Mouse (Mus musculus) hindbrain, postnatal 0 days (tissue): ENCODE results near the gene Actr1b. TPM values are rescaled to one million over a fixed set of nuclear protein-coding genes. Genes with fewer than 3 reads are reported as not detected.
A peak's percentile ranks its signal among the peaks of the same experiment; 100 is the strongest.
"Not testable (repeated sequence)": the region's sequence is repeated elsewhere in the genome, so short reads cannot be mapped to it uniquely, and the experiment has no call there.

ENCODE experiments used
- ATAC-seq: fragments of 200-750 bp; cut with Nextera tagmentation; 2 replicates; pipeline ENCODE4 v1.8.0; 2017; ENCODE audit warnings: mild to moderate bottlenecking, moderate TSS enrichment, moderate library complexity
- DNase-seq: peaks from one replicate; pipeline ENCODE4 v3.0.0-alpha.2; 2015; ENCODE audit warnings: low spot score
- H3K27ac ChIP-seq: fragments of 300-500 bp; sonication (generic); 2 replicates; pipeline ENCODE4 v1.5.1; 2014; ENCODE audit warnings: mild to moderate bottlenecking
- H3K27me3 ChIP-seq: fragments of 300-500 bp; sonication (generic); 2 replicates; pipeline ENCODE4 v1.6.1; 2014; ENCODE audit warnings: low read length, mixed read lengths; ENCODE audit not compliant: insufficient read depth
- H3K36me3 ChIP-seq: fragments of 300-500 bp; sonication (generic); 2 replicates; pipeline ENCODE4 v1.6.1; 2014; ENCODE audit warnings: low read length, mixed read lengths; ENCODE audit not compliant: insufficient read depth
- H3K4me1 ChIP-seq: fragments of 300-500 bp; sonication (generic); 2 replicates; pipeline ENCODE4 v1.6.1; 2014; ENCODE audit warnings: antibody characterized with exemption, low read length, mixed read lengths; ENCODE audit not compliant: insufficient read depth
- H3K4me2 ChIP-seq: fragments of 300-500 bp; sonication (generic); 2 replicates; pipeline ENCODE4 v1.6.1; 2014; ENCODE audit warnings: low read depth, mild to moderate bottlenecking, low read length, moderate library complexity, mixed read lengths
- H3K4me3 ChIP-seq: fragments of 300-500 bp; sonication (generic); 2 replicates; pipeline ENCODE4 v1.5.1; 2014; ENCODE audit warnings: low read length
- H3K9ac ChIP-seq: fragments of 300-500 bp; sonication (generic); replicated peaks from 2 replicates; pipeline ENCODE4 v1.6.1; 2014; ENCODE audit warnings: mild to moderate bottlenecking, low read length, moderate library complexity, mixed read lengths
- H3K9me3 ChIP-seq: fragments of 300-500 bp; sonication (generic); 2 replicates; pipeline ENCODE4 v1.6.1; 2016; ENCODE audit warnings: low read length, mixed read lengths
- CTCF ChIP-seq: IDR thresholded peaks from 2 replicates; pipeline ENCODE4 v1.5.1; 2016; ENCODE audit warnings: antibody characterized with exemption, control low read depth, low read depth
- WGBS: fragments of 180-500 bp; shearing (Covaris S2); extraction: QIAGEN DNeasy Blood & Tissue Kit; methylation state at CpG from one replicate; pipeline ENCODE4 v1.1.7; 2014; 5-methylcytosine and 5-hydroxymethylcytosine counted together
- polyA plus RNA-seq: library from polyadenylated mRNA; unstranded; fragments of >200 nt; fragmentation: Nextera tagmentation; extraction: Ambion mirVana; gene quantifications from 2 replicates; pipeline ENCODE4 v1.2.1, GENCODE M21; 2015
- total RNA-seq: library from RNA; depleted of rRNA; stranded (reverse); fragments of >200 nt; gene quantifications from 2 replicates; pipeline ENCODE4 v1.2.3, GENCODE M21; 2014

Gene Actr1b
- total and polyA plus RNA-seq, 2 experiments from 2014 or later, result 119 to 178 TPM

DNA sequence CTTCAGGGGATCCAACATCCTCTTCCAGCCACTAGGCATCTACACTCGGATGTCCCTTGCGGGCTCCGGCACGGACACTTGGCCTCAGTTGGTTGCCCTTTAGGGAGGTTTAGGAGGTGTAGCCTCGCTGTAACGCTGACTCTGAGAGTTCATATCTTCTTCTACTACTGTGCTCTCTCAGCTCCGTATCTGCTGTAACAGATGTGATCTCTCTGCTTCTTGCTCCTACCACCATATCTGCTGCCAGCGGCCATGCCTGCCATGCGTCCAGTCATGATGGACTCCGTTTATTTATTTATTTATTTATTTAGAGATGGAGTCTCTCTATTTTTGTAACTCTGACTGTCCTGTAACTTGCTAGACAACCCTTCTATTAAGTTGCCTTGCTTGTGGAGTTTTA is 43.0 kb downstream of the Actr1b start:
- Histone ChIP-seq H3K9ac (no peak overlapping the region), H3K4me3 (no peak overlapping the region), H3K4me2 (no peak overlapping the region), H3K4me1 (no peaks in the 10 kb centered on the region), H3K27me3 (no peaks in the 10 kb centered on the region), H3K27ac (no peak overlapping the region), H3K9me3 (no peaks in the 10 kb centered on the region), H3K36me3 (no peaks in the 10 kb centered on the region)
- no peak for TF ChIP-seq CTCF
- DNase-seq (no peak), ATAC-seq (no peak)
- 93% methylated on average over 10 of the region's 10 CpGs for WGBS

DNA sequence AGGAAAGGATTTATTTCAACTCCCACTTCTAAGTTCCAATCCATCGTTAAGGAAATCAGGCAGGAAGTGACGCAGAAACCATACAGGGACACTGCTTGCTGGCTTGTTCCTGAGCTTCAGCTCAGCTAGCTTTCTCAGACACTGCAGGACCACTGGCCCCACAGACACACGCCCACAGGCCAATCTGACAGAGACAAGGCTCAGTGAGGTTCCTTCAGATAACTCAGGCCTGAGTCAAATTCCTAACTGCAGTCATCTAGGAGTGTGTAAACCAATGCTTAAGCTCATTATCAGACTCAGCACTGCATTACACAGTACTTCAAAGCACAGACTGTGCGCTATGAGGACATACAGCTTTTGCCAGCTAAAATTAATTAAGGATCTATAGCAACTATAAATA is 44.0 kb downstream of the Actr1b start:
- ATAC-seq (no peak), DNase-seq (no peak)
- TF ChIP-seq CTCF, result no peak
- Histone ChIP-seq H3K27me3 (no peaks in the 10 kb centered on the region), H3K4me3 (no peak overlapping the region), H3K9ac (no peak overlapping the region), H3K9me3 (no peaks in the 10 kb centered on the region), H3K4me2 (no peak overlapping the region), H3K27ac (no peak overlapping the region), H3K4me1 (no peaks in the 10 kb centered on the region), H3K36me3 (no peaks in the 10 kb centered on the region)
- WGBS, result 83% methylated on average over 4 of the region's 4 CpGs

DNA sequence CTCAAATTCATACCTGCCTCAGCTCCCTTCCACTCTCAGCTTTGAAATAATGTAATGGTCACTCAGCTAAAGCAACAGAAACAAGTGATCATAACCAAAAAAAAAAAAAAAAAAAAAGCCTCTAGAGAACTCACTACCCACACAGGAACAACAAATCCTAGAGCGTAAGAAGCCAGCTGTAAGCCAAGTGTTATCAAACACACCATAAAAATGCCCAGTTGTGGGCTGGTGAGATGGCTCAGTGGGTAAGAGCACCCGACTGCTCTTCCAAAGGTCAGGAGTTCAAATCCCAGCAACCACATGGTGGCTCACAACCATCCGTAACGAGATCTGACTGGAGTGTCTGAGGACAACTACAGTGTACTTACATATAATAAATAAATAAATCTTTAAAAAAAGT is 46.2 kb downstream of the Actr1b start:
- not testable (repeated sequence) for H3K4me1 ChIP-seq, ATAC-seq
- WGBS, result 69% methylated on average over 3 of the region's 4 CpGs

DNA sequence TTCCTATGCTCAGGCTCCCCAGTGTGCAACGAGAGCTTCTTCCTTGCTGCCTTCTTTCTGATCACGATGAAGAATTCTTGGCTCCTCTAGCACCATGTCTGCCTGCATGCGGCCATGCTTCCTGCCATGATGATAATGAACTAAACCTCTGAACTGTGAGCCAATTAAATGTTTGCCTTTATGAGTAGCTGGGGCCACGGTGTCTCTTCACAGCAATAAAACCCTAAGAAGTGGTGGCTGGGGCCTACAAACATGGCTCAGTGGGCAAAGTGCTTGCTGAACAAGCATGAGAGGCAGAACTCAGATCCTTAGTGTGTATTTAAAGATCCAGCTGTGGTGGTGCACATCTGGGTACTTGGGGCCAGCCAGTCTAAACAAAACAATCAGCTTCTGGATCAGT is 48.3 kb downstream of the Actr1b start:
- 51% methylated on average over 4 of the region's 4 CpGs for WGBS
- H3K36me3 ChIP-seq, result no peaks in the 10 kb centered on the region
- no peak overlapping the region for H3K4me2 ChIP-seq
- TF ChIP-seq CTCF, result no peak
- no peaks in the 10 kb centered on the region for H3K4me1 ChIP-seq
- DNase-seq, result no peak
- H3K4me3 ChIP-seq, result no peak overlapping the region
- H3K9me3 ChIP-seq, result no peaks in the 10 kb centered on the region
- H3K27me3 ChIP-seq, result no peaks in the 10 kb centered on the region
- H3K9ac ChIP-seq, result no peak overlapping the region
- no peak for ATAC-seq
- H3K27ac ChIP-seq, result no peak overlapping the region

More for the DNA sequence above, 46.2 kb downstream of the Actr1b start:
- H3K36me3 ChIP-seq, H3K4me2 ChIP-seq, H3K27ac ChIP-seq, H3K27me3 ChIP-seq, H3K9me3 ChIP-seq, H3K9ac ChIP-seq, DNase-seq, H3K4me3 ChIP-seq: not testable (repeated sequence)

DNA sequence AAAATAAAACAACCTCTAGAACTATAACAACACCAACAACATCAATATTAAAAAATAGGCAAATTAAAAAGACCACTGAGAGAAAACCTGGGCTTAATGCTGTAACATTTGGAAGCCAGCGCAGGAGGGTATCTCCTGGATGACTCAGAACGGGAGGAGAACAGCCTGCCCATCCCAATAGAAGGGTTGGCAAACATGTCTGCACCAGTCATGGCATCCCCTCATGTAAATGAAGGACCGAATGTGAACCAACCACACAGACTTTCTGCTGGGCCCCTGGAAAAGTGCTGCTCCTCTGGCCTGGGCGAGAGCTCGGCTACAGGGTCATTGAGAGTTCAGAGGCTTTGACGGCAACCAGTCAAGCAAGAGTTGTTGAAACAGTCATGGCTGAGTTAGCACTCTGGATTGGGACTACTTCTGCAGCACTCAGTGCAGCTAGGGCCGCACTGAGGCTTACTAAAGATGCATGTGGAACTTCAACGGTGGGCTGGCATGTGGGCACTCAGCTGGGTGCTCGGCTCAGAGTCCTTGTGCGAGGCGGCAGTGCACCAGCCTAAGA is 49.0 kb downstream of the Actr1b start:
- Histone ChIP-seq H3K36me3 (no peaks in the 10 kb centered on the region), H3K9ac (no peak overlapping the region), H3K9me3 (no peaks in the 10 kb centered on the region), H3K4me3 (no peak overlapping the region), H3K27ac (no peak overlapping the region), H3K4me1 (no peaks in the 10 kb centered on the region), H3K27me3 (no peaks in the 10 kb centered on the region), H3K4me2 (no peak overlapping the region)
- DNase-seq (no peak), ATAC-seq (no peak)
- TF ChIP-seq CTCF, result no peak
- WGBS, result 65% methylated on average over 11 of the region's 11 CpGs

DNA sequence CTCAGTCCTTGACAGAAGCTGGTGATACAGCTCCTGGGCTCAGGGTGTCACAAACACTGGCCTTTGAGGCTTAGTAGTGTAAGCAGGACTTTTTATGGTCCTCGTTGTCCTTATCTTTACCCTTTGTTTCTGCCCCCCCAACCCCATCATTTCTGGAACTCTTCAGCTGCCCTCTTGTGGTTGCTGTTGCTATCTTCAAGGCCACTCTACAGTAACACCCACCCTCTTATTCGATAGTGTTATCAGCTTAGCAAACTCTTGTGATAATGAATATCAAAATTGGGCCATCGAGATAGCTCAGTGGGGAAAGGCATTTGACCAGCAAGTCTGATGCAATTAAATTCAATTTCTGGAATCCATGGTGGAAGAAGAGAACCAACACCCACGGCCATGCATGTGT is 49.8 kb downstream of the Actr1b start:
- ATAC-seq, result no peak
- no peaks in the 10 kb centered on the region for H3K9me3 ChIP-seq
- 69% methylated on average over 4 of the region's 4 CpGs for WGBS

DNA sequence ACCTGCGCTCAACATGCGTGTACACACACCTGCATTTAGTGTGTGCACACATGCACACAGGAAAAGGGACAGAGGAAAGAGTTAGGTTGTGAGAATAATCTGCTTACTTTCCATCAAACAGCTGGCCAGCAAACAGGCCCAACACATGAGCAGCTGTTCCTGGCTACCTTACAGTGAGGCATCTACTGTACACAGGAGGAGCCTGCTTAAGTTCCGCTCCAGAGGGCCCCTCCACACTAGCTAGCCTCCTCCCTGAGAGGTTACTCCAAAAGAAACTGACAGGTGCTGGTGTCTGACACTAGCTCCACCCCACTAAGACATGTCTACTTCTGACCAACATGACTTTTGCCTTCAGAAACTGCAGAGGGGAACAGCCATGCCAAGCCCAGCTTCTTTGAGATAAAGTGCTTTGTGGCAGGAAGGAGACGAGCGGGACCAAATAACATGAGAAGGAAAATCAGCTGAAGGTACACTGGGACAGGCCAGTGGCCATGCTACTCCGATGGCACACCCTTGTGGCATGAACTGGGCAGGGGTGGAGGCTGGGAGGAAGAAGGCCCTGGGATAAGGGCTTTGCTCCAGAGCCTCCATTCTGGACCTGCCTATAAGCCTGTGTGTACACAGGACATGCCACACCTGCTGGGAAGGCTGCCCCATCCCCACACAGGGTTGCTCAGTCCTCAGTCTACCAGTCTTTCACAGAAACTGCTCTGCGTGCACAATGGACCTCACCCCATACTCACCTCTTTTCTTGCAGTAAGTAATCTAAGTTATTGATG is 55.4 kb downstream of the Actr1b start:
- H3K4me3 ChIP-seq, result no peak overlapping the region
- TF ChIP-seq CTCF, result no peak
- no peak overlapping the region for H3K9ac ChIP-seq
- no peaks in the 10 kb centered on the region for H3K36me3 ChIP-seq
- ATAC-seq (no peak), DNase-seq (no peak)
- H3K4me1 ChIP-seq, result no peaks in the 10 kb centered on the region
- H3K4me2 ChIP-seq, result no peak overlapping the region
- H3K27me3 ChIP-seq, result no peaks in the 10 kb centered on the region
- H3K27ac ChIP-seq, result no peak overlapping the region
- no peaks in the 10 kb centered on the region for H3K9me3 ChIP-seq
- 87% methylated on average over 7 of the region's 7 CpGs for WGBS

More for the DNA sequence above, 49.8 kb downstream of the Actr1b start:
- no peak overlapping the region for H3K9ac ChIP-seq
- peak; percentile 48 for DNase-seq
- no peak overlapping the region for H3K4me3 ChIP-seq
- H3K27ac ChIP-seq, result no peak overlapping the region
- no peaks in the 10 kb centered on the region for H3K4me1 ChIP-seq
- H3K4me2 ChIP-seq, result no peak overlapping the region
- no peaks in the 10 kb centered on the region for H3K36me3 ChIP-seq
- no peaks in the 10 kb centered on the region for H3K27me3 ChIP-seq
- TF ChIP-seq CTCF, result peak; percentile 64
